Mouse (Mus musculus): Measurements from ENCODE around the gene Tinagl1. TPM values are rescaled to one million over a fixed set of nuclear protein-coding genes. Genes with fewer than 3 reads are reported as not detected.

Gene Tinagl1
- total RNA-seq, 2 experiments from 2014 or later = 8.3 to 11.4 TPM

- no peak for ATAC-seq (ENCODE audit: poor library complexity, severe bottlenecking)
Observed at GRCm38 (mm10) chr4:130179876-130180275, 5.0 kb upstream of the Tinagl1 start.

- ATAC-seq (ENCODE audit: poor library complexity, severe bottlenecking) = no peak
Observed at GRCm38 (mm10) chr4:130177536-130177935, 2.6 kb upstream of the Tinagl1 start.

- ATAC-seq (ENCODE audit: poor library complexity, severe bottlenecking) = no peak
Observed at GRCm38 (mm10) chr4:130177087-130177486, 2.2 kb upstream of the Tinagl1 start.

GRCm38 (mm10) chr4:130176156-130176720, 1.3 kb upstream of the Tinagl1 start:
- no peak for ATAC-seq (ENCODE audit: poor library complexity, severe bottlenecking)

- ATAC-seq (ENCODE audit: poor library complexity, severe bottlenecking) = peak; percentile 86
Observed at GRCm38 (mm10) chr4:130174335-130175031, 439 bp downstream of the Tinagl1 start.

GRCm38 (mm10) chr4:130173911-130174311, 1.0 kb downstream of the Tinagl1 start:
- ATAC-seq (ENCODE audit: poor library complexity, severe bottlenecking) = no peak

GRCm38 (mm10) chr4:130173060-130173822, 1.7 kb downstream of the Tinagl1 start:
- peak; percentile 47 for ATAC-seq (ENCODE audit: poor library complexity, severe bottlenecking)

- ATAC-seq (ENCODE audit: poor library complexity, severe bottlenecking) = no peak
Observed at GRCm38 (mm10) chr4:130171951-130172765, 2.8 kb downstream of the Tinagl1 start.

GRCm38 (mm10) chr4:130170362-130170761, 4.6 kb downstream of the Tinagl1 start:
- ATAC-seq (ENCODE audit: poor library complexity, severe bottlenecking) = no peak

- ATAC-seq (ENCODE audit: poor library complexity, severe bottlenecking) = no peak
Observed at GRCm38 (mm10) chr4:130169411-130169971, 5.4 kb downstream of the Tinagl1 start.

GRCm38 (mm10) chr4:130168280-130169183, 6.4 kb downstream of the Tinagl1 start:
- no peak for ATAC-seq (ENCODE audit: poor library complexity, severe bottlenecking)

- peak; percentile 57; the same call in 1 of the 2 replicates for ATAC-seq (ENCODE audit: poor library complexity, severe bottlenecking)
Observed at GRCm38 (mm10) chr4:130167814-130168213, 7.1 kb downstream of the Tinagl1 start.

GRCm38 (mm10) chr4:130167321-130167720, 7.6 kb downstream of the Tinagl1 start:
- no peak for ATAC-seq (ENCODE audit: poor library complexity, severe bottlenecking)

GRCm38 (mm10) chr4:130166592-130166991, 8.3 kb downstream of the Tinagl1 start:
- no peak for ATAC-seq (ENCODE audit: poor library complexity, severe bottlenecking)

GRCm38 (mm10) chr4:130166061-130166460, 8.9 kb downstream of the Tinagl1 start:
- no peak for ATAC-seq (ENCODE audit: poor library complexity, severe bottlenecking)

- no peak for ATAC-seq (ENCODE audit: poor library complexity, severe bottlenecking)
Observed at GRCm38 (mm10) chr4:130164121-130164520, 10.8 kb downstream of the Tinagl1 start.

GRCm38 (mm10) chr4:130163391-130163861, 11.5 kb downstream of the Tinagl1 start:
- peak; percentile 20; the same call in 1 of the 2 replicates for ATAC-seq (ENCODE audit: poor library complexity, severe bottlenecking)

GRCm38 (mm10) chr4:130161349-130161748, 13.6 kb downstream of the Tinagl1 start:
- no peak for ATAC-seq (ENCODE audit: poor library complexity, severe bottlenecking)

GRCm38 (mm10) chr4:130156812-130157371, 18.0 kb downstream of the Tinagl1 start:
- ATAC-seq (ENCODE audit: poor library complexity, severe bottlenecking) = no peak
